Mouse (Mus musculus) lung, postnatal 0 days (tissue): Measurements from ENCODE around the gene Gpc3.

ENCODE experiments used
- CTCF ChIP-seq: IDR thresholded peaks from 2 replicates; pipeline ENCODE4 v1.5.1; 2016; ENCODE audit warnings: antibody characterized with exemption, mild to moderate bottlenecking
- EP300 ChIP-seq: IDR thresholded peaks from 2 replicates; pipeline ENCODE4 v1.6.1; 2016; ENCODE audit warnings: antibody characterized with exemption, mild to moderate bottlenecking, control low read depth

GRCm38 (mm10) chrX:52254526-52254925 is 359.2 kb downstream of the Gpc3 start:
- no peak for TF ChIP-seq CTCF
- no peak for TF ChIP-seq EP300
